Mouse (Mus musculus) ovary, postnatal 36 days (tissue): ENCODE results near the gene H2al1j.
"Not testable (repeated sequence)": the region's sequence is repeated elsewhere in the genome, so short reads cannot be mapped to it uniquely, and the experiment has no call there.

ENCODE experiments used
- DNase-seq: peaks from one replicate; pipeline ENCODE4 v3.0.0; 2022; ENCODE audit warnings: low spot score, mixed read lengths

H2al1j gene

DNA sequence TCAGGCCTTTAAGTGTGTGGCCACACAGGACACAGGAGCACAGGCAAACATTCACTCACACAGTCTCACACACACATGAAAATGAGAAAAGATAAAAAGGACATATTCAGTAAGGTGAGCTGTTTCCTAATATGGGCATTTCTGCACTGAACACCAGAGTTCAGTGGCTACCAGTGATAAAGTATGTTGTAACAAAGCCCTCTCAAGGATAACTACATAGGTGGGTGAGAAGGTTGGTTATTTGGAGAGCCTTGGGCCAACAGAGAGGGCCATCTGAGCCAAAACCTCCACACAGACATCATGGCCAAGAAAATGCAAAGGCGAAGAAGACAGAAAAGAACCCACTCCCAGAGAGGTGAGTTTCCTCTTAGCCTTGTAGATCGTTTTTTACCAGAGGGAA, at the start of gene H2al1j:
TSS of gene H2al1j (plus strand) at position 301 of the 400 bp plus-strand sequence.
- DNase-seq = not testable (repeated sequence)

DNA sequence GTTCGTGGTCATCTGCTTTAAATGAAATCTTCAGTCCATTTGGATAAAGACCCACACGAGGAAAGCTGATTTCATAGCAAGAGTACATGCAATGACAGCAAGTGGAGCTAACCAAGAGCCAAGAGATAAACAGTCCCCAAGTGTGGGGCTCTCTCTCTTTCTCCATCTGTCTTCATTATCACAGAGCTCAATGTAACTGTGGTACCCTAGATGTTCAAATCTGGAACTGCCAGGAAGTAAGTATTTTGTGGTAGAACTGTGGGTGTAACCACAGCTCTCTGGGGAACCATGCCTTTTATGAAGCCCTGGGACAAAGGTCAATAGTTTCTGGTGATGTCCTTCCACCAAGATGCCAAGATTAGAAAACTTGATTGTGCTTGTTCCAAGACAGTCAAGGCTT, 46.9 kb upstream of the H2al1j start:
- DNase-seq = no peak

DNA sequence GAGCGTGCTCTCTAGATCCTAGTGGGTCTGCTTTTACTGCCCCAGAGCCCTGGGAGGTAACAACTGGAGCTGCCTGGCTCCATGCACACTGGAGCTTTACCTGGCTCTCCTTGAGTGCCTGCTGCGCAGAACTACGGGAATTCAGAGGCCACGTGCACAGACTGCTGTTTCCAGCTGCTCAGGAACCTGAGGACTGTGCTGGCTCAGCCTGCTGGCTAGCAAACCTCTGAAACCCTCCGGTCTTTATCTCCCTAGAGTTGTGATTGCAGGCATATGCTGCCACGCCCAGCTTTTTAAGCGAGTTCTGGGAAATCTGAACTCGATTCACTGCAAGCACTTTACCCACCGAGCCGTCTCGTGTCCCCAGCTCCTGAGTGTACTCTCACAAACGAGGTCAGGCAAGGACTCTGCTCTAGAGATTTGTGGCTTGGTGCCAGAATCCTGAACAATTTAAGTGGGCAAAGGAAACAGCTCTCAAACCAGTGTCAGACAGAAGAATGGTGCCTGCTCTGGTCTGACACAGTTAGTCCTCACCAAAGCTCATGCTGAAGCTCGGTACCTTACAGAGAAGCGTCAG, 39.2 kb upstream of the H2al1j start:
- DNase-seq = no peak

DNA sequence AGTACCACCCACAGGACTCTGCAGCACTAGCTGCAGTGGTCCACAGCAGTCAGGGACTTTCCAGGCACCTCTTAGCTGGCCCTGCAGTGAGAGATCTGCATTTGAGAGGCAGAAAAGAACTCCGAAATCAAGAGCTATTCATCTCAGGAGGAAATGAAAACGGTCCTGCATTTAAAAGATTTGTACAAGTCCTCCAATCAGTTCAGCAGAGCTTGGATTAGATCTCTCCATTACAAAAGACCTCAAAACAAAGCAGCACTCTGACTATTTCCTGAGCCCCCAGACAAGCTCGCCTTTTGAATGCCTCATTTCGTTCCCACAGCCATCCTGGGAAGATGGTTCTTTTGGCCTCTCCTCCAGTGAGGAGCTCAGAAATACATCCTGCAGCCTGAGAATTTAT, 38.4 kb upstream of the H2al1j start:
- no peak for DNase-seq

DNA sequence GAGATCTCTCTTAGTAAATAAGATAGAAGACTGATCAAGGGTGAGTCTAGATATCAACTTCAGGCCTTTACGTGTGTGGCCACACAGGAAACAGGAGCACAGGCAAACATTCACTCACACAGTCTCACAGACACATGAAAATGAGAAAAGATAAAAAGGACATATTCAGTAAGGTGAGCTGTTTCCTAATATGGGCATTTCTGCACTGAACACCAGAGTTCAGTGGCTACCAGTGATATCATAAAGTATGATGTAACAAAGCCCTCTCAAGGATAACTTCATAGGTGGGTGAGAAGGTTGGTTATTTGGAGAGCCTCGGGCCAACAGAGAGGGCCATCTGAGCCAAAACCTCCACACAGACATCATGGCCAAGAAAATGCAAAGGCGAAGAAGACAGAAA, 28.7 kb upstream of the H2al1j start, which contains the start of gene H2al1a:
TSS of gene H2al1a (plus strand) at position 301 of the 400 bp plus-strand sequence.
- not testable (repeated sequence) for DNase-seq

DNA sequence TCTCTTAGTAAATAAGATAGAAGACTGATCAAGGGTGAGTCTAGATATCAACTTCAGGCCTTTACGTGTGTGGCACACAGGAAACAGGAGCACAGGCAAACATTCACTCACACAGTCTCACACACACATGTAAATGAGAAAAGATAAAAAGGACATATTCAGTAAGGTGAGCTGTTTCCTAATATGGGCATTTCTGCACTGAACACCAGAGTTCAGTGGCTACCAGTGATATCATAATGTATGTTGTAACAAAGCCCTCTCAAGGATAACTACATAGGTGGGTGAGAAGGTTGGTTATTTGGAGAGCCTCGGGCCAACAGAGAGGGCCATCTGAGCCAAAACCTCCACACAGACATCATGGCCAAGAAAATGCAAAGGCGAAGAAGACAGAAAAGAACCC, 25.5 kb upstream of the H2al1j start, which contains the start of gene H2al1b:
TSS of gene H2al1b (plus strand) at position 301 of the 400 bp plus-strand sequence.
- DNase-seq = not testable (repeated sequence)

DNA sequence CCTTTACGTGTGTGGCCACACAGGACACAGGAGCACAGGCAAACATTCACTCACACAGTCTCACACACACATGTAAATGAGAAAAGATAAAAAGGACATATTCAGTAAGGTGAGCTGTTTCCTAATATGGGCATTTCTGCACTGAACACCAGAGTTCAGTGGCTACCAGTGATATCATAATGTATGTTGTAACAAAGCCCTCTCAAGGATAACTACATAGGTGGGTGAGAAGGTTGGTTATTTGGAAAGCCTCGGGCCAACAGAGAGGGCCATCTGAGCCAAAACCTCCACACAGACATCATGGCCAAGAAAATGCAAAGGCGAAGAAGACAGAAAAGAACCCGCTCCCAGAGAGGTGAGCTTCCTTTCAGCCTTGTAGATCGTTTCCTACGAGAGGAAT, 22.3 kb upstream of the H2al1j start, which contains the start of gene H2al1c:
TSS of gene H2al1c (plus strand) at position 301 of the 400 bp plus-strand sequence.
- DNase-seq = not testable (repeated sequence)

DNA sequence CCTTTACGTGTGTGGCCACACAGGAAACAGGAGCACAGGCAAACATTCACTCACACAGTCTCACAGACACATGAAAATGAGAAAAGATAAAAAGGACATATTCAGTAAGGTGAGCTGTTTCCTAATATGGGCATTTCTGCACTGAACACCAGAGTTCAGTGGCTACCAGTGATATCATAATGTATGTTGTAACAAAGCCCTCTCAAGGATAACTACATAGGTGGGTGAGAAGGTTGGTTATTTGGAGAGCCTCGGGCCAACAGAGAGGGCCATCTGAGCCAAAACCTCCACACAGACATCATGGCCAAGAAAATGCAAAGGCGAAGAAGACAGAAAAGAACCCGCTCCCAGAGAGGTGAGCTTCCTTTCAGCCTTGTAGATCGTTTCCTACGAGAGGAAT, 19.1 kb upstream of the H2al1j start, which contains the start of gene H2al1d:
TSS of gene H2al1d (plus strand) at position 301 of the 400 bp plus-strand sequence.
- DNase-seq = not testable (repeated sequence)

DNA sequence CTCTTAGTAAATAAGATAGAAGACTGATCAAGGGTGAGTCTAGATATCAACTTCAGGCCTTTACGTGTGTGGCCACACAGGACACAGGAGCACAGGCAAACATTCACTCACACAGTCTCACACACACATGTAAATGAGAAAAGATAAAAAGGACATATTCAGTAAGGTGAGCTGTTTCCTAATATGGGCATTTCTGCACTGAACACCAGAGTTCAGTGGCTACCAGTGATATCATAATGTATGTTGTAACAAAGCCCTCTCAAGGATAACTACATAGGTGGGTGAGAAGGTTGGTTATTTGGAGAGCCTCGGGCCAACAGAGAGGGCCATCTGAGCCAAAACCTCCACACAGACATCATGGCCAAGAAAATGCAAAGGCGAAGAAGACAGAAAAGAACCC, 16.0 kb upstream of the H2al1j start, which contains the start of gene H2al1e:
TSS of gene H2al1e (plus strand) at position 301 of the 400 bp plus-strand sequence.
- not testable (repeated sequence) for DNase-seq

DNA sequence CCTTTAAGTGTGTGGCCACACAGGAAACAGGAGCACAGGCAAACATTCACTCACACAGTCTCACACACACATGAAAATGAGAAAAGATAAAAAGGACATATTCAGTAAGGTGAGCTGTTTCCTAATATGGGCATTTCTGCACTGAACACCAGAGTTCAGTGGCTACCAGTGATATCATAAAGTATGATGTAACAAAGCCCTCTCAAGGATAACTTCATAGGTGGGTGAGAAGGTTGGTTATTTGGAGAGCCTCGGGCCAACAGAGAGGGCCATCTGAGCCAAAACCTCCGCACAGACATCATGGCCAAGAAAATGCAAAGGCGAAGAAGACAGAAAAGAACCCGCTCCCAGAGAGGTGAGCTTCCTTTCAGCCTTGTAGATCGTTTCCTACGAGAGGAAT, 12.8 kb upstream of the H2al1j start, which contains the start of gene H2al1f:
TSS of gene H2al1f (plus strand) at position 301 of the 400 bp plus-strand sequence.
- not testable (repeated sequence) for DNase-seq

DNA sequence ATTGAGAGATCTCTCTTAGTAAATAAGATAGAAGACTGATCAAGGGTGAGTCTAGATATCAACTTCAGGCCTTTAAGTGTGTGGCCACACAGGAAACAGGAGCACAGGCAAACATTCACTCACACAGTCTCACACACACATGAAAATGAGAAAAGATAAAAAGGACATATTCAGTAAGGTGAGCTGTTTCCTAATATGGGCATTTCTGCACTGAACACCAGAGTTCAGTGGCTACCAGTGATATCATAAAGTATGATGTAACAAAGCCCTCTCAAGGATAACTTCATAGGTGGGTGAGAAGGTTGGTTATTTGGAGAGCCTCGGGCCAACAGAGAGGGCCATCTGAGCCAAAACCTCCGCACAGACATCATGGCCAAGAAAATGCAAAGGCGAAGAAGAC, 9.7 kb upstream of the H2al1j start, which contains the start of gene H2al1g:
TSS of gene H2al1g (plus strand) at position 301 of the 400 bp plus-strand sequence.
- DNase-seq = not testable (repeated sequence)

DNA sequence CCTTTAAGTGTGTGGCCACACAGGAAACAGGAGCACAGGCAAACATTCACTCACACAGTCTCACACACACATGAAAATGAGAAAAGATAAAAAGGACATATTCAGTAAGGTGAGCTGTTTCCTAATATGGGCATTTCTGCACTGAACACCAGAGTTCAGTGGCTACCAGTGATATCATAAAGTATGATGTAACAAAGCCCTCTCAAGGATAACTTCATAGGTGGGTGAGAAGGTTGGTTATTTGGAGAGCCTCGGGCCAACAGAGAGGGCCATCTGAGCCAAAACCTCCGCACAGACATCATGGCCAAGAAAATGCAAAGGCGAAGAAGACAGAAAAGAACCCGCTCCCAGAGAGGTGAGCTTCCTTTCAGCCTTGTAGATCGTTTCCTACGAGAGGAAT, 6.4 kb upstream of the H2al1j start, which contains the start of gene H2al1h:
TSS of gene H2al1h (plus strand) at position 301 of the 400 bp plus-strand sequence.
- not testable (repeated sequence) for DNase-seq

DNA sequence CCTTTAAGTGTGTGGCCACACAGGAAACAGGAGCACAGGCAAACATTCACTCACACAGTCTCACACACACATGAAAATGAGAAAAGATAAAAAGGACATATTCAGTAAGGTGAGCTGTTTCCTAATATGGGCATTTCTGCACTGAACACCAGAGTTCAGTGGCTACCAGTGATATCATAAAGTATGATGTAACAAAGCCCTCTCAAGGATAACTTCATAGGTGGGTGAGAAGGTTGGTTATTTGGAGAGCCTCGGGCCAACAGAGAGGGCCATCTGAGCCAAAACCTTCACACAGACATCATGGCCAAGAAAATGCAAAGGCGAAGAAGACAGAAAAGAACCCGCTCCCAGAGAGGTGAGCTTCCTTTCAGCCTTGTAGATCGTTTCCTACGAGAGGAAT, 3.3 kb upstream of the H2al1j start, which contains the start of gene H2al1i:
TSS of gene H2al1i (plus strand) at position 301 of the 400 bp plus-strand sequence.
- not testable (repeated sequence) for DNase-seq

DNA sequence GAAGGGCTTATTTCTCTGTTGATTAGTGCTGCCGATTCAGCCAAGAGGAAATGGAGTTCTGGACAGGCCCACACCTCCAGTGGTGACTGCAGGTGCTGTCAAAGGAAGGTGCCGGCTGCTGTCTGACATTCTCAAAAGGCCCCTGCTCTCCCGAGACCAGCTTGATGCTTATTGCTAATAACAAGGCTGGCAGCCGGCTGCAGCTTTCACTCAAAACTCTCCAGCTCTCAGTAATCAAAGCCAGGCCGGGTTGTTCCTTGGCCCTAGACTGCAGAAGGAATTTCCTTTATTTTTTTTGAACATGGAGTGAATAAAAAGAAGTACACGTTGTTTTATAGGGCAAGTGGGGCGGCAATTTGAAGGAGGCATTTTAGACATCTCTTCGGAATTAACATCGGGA, 18.1 kb downstream of the H2al1j start:
- DNase-seq = no peak

DNA sequence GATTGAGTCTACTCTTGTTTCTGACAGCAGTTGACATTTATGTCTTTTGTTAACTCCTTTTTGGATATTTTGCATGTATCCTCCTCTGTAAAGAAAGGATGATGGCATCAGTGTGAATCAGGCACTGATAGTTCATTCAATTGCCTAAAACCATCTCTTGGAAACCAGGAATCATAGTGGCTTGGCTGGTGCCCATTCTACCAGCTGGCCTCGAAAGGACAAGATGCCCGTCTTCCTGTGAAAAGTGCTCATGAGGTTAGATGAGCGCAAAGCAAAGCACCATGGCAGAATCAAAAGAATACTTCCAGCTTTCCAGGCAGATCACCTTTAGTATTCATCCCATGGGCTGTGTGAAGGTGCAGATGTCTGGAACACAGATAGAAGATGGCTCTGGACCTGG, 19.1 kb downstream of the H2al1j start:
- no peak for DNase-seq

DNA sequence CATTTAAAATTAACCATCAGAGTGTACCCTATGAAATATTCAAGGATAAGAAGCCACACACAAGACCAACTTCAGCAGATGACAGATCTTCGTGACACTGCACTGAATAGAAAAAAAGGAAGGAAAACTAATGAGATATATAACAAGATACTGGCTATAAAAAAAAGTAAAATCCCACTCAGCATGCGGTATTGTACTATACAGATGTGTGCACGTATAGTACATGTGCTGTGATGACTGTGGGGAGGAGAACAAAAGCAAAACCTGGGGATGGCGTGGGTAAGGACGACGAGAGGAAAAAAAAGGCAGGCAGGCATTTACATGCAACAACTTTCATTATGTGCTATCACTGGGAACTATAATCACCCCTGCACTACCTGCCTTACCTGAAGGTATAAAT, 33.2 kb downstream of the H2al1j start:
- no peak for DNase-seq

DNA sequence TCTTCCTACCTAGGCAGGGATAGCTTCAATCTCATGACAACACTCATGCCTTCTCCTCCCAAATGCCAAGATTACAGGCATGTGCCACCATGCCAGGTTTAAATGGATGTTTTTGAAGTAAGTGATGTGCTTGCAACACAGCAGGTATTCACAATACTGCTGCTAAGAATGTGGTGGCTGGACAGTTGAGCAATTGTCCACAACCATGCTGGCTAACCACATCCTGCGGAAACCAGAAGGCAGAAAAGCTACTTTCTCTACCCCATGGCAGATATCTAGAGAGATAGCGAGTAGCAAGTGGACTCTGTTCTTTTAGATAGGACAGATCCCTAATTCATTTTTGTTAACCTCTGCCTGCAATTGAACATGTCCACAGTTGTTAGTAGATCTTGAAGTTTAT, 33.6 kb downstream of the H2al1j start:
- no peak for DNase-seq

DNA sequence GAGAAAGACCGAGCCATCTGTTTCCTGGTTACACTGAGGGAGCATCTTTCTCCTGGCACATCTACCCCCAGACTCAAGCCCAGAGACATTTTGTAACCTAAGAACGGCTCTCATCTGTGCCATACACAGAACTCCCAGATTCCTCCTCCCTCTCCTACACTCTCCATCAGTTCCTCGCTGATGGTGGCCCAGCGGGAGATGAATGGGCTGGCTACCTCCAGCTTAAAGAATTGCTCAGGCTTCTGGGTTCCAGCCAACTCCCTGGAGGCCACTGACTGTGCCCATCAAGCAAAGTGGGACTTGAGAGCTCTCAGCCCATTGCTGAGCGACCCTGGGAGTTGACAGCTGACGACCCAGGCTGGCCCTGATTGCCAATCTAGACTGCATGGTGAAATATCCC, 36.3 kb downstream of the H2al1j start:
- DNase-seq = no peak

DNA sequence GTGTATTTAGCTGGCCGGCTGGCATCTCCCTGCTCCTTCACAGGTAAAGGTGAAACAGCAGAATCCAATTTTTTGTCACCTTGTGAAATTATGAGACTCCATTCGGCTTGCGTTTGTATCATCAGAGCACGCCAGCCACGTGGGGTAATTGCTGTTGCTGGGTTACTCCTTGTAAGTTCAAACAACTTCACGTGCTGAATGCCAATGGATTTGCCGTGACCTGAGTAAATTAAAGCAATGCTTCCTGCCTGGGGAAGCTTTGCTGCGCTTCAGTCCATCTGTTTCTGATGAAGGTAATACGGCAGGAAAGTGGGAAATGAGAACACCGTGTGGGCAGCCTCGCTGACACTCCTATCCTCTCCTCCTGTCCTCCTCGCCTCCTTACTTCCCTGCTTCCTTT, 37.5 kb downstream of the H2al1j start:
- no peak for DNase-seq
